Mouse (Mus musculus) myocyte (in vitro differentiated cells): Measurements from ENCODE around the gene Xntrpc.

Experiments
- CEBPB ChIP-seq: IDR thresholded peaks from 2 replicates; pipeline ENCODE4 v1.6.1; 2011; ENCODE audit warnings: mild to moderate bottlenecking, moderate library complexity; ENCODE audit not compliant: poor library complexity, insufficient read depth, severe bottlenecking
- E2F4 ChIP-seq: IDR thresholded peaks from one replicate; pipeline ENCODE4 v1.6.1; 2011; ENCODE audit warnings: mild to moderate bottlenecking, control low read depth, moderate library complexity; ENCODE audit not compliant: insufficient read depth
- MAX ChIP-seq: IDR thresholded peaks from one replicate; pipeline ENCODE4 v1.6.1; 2011; ENCODE audit warnings: low read depth, mild to moderate bottlenecking, control low read depth
- MYOD1 ChIP-seq, 3 experiments: IDR thresholded peaks; one replicate each; pipeline ENCODE4 v1.6.1; 2011; ENCODE audit warnings: control low read depth in 2 of 3, low read depth in 2 of 3, mild to moderate bottlenecking in 2 of 3, moderate library complexity in 1 of 3; ENCODE audit not compliant: insufficient read length in 2 of 3, control insufficient read depth in 1 of 3
- MYOG ChIP-seq, 3 experiments: IDR thresholded peaks; one replicate each; pipeline ENCODE4 v1.6.1; 2011; ENCODE audit warnings: control low read depth in 2 of 3, low read depth in 2 of 3, mild to moderate bottlenecking in 2 of 3; ENCODE audit not compliant: insufficient read length in 2 of 3, control insufficient read depth in 1 of 3, insufficient read depth in 1 of 3
- POLR2A ChIP-seq: IDR thresholded peaks from one replicate; pipeline ENCODE4 v1.6.1; 2011; ENCODE audit warnings: low read depth, mild to moderate bottlenecking, control low read depth, moderate library complexity; ENCODE audit not compliant: insufficient read length
- POLR2AphosphoS2 ChIP-seq: IDR thresholded peaks from one replicate; pipeline ENCODE4 v1.6.1; 2011; ENCODE audit warnings: low read depth, control low read depth; ENCODE audit not compliant: insufficient read length
- SRF ChIP-seq: IDR thresholded peaks from one replicate; pipeline ENCODE4 v1.6.1; 2011; ENCODE audit warnings: low read depth; ENCODE audit not compliant: control insufficient read depth, insufficient read length
- TCF12 ChIP-seq: IDR thresholded peaks from one replicate; pipeline ENCODE4 v1.6.1; 2011; ENCODE audit warnings: mild to moderate bottlenecking, control low read depth; ENCODE audit not compliant: poor library complexity, insufficient read depth, severe bottlenecking
- TCF3 ChIP-seq: IDR thresholded peaks from one replicate; pipeline ENCODE4 v1.6.1; 2011; ENCODE audit warnings: low read depth, control low read depth; ENCODE audit not compliant: insufficient read length
- USF1 ChIP-seq: IDR thresholded peaks from one replicate; pipeline ENCODE4 v1.6.1; 2011; ENCODE audit warnings: low read depth, mild to moderate bottlenecking, control low read depth, moderate library complexity

DNA sequence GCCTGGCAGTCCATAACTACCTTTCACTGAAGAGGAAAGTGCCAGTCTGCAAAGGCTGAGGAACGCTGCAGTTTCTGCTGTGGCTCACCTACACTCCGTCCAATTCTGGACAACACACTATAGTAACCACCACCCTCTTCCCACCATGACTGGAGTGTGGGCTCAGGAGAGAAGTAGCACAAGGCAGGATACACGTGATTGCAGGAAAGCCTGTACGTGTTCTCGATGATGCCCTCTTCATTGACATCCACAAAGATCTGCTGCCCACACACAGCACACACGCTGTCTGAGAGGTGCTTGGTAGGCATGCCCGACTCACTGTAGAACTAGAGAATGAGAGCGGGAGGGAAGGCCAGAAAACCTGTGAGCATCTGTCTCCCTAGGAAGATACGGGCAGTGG, 41.7 kb upstream of the Xntrpc start:
- no peak for TF ChIP-seq POLR2A
- TF ChIP-seq TCF12 = no peak
- TF ChIP-seq E2F4 = no peak
- no peak for TF ChIP-seq USF1
- no peak for TF ChIP-seq MYOG (IDR thresholded peaks at IDR 0.05; ENCODE audit: control insufficient read depth in 1 of 3, insufficient read depth in 1 of 3, insufficient read length in 2 of 3, low read depth in 2 of 3)
- no peak for TF ChIP-seq SRF
- no peak for TF ChIP-seq MAX
- TF ChIP-seq TCF3 = no peak
- no peak for TF ChIP-seq MYOD1 (IDR thresholded peaks at IDR 0.05; ENCODE audit: control insufficient read depth in 1 of 3, insufficient read length in 2 of 3, low read depth in 2 of 3)
- no peak for TF ChIP-seq POLR2AphosphoS2
- TF ChIP-seq CEBPB = no peak
